Mouse (Mus musculus) liver, embryonic 14 days (tissue): ENCODE data around the gene Vwa2. TPM values are rescaled to one million over a fixed set of nuclear protein-coding genes. Genes with fewer than 3 reads are reported as not detected.

Experiments
- polyA plus RNA-seq: library from polyadenylated mRNA; depleted of rRNA; stranded (reverse); fragments of >200 nt; gene quantifications from 2 replicates; pipeline ENCODE4 v1.2.3, GENCODE M21; 2012; rRNA removed

Gene Vwa2
- 0.02 TPM in 1 of 2 replicates, not detected in the other for polyA plus RNA-seq

GRCm38 (mm10) chr19:56873816-56874600, at the start of gene Vwa2:
Vwa2 (plus strand) TSS chr19:56874249.

GRCm38 (mm10) chr19:56826047-56826631, 47.9 kb upstream of the Vwa2 start, which contains the start of gene Tdrd1:
Tdrd1 (plus strand) TSS chr19:56826209.

Other genes with a start within 250 kb of the Vwa2 start
- 0.26 and 0.29 TPM in 2 replicates for gene Adrb1, start 152.1 kb upstream of the Vwa2 start, polyA plus RNA-seq
- gene Ccdc186, start 52.1 kb upstream of the Vwa2 start, polyA plus RNA-seq, result 2.6 and 2.8 TPM in 2 replicates
- 0.02 and 0.06 TPM in 2 replicates for gene Tdrd1, start 48.0 kb upstream of the Vwa2 start, polyA plus RNA-seq
- gene Afap1l2, start 134.0 kb downstream of the Vwa2 start, polyA plus RNA-seq, result 0.61 and 0.63 TPM in 2 replicates